Mouse (Mus musculus) retina, embryonic 14.5 days (tissue): ENCODE results near the gene Gal3st1.

ENCODE experiments used
- DNase-seq: peaks from one replicate; pipeline ENCODE4 v3.0.0-alpha.2; 2015; ENCODE audit warnings: low spot score

Gal3st1 gene

GRCm38 (mm10) chr11:4031961-4032360 is 48.5 kb downstream of the Gal3st1 start:
- no peak for DNase-seq

GRCm38 (mm10) chr11:4033471-4033870 is 50.0 kb downstream of the Gal3st1 start:
- DNase-seq = no peak

DNA sequence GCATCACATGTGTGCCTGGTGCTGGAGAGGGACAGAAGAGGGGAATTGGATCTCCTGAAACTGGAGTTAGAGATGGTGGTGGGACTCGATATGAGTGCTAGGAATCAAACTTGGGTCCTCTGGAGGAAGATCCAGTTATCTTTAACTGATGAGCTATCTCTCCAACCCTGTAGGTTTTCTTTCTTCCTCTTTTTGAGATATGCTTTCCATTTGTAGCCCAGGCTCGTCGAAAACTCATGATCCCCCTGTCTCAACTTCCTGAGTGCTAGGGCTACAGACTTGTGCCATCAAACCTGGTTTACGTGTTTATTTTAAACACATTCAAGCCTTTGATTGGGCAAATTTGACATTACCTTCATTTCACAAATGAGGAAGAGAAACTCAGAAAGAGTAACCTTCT is 50.7 kb downstream of the Gal3st1 start:
- no peak for DNase-seq

DNA sequence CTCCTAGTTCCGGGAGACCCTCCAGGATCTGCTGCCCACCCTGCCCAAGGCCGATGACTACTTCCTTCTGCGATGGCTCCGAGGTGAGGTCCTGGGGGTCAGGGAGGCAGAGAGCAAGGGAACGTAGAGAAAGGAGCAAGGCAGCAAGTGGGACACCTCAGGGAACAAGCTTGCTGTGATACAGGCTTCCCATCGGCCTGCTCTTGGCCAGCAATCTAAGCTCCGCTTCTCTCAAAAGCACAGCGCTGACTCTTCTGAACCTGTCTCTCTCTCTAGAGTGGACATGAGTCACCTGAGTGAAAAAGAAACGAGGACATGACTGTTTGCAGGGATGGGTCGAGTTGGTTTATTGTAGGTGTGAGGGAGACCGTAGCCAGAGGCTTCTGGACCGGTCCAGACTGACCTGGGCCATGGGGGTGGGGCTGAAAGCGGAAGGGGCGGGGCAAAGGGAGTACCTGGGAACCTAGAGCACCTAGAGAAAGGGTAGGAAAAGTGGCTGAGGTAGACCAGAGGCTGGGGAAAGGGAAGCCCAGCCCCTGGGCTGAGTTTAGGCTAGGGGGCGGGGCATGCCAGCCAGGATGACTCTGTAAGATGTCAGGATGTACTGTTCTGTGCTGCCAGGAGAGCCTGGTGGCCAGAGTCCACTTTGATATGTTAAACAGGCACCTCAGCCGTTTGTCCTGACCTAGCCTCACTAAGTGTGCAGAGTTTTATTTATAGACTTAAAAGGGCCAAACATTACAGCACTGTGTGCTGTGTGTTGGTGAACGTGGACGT is 51.9 kb downstream of the Gal3st1 start:
- DNase-seq = no peak

DNA sequence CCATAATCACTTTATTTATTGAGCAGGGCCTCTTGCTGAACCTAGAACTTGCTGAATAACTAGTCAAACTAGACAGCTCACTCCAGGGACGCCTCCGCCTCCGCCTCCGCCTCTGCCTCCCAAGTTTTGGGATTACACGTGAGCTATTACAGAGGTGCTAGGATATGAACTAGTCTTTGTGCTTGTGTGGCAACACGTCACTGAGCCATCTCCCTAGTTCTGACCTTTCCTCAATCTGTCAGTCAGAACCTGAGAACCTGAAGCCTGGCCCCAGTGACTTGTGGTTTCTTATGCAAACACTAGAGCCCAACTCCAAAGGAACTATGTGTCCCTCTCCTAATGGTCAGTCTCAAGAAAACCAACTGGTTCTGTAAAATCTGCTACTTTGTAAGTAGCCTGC is 52.5 kb downstream of the Gal3st1 start:
- DNase-seq = no peak

DNA sequence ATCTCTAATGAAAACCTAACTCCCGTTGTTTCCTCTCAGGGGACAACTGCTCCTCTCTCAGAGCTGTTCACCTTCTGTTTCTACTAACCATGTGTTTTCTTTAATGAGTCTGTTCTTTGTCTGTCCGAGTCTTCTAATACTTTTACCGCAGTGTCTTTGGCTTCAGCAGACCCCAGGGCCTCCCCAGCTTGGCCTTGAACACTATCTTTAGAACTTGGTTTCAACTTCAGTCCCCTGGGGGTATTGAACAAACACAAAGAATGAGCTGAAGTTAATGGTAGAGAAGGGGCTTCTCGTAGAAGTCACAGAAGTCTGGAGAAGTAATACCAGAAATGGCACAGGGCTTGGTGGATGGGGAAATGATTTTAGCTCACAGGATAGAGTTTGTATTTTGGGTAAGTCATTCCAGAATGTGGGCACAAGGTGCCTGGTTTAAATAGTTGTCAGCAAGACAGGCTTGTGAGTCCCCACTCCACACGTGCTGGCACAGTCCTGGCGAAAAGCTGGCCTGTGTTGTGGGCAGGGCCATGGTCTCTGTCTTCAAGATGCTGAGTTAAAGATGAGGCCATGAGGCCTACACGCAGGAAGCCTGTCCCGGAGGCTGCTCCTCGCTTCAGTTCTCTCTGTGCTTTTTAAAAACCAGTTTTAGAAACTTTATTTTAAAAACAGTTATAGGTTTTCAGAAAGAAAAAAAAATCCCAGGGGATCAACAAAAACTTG is 53.1 kb downstream of the Gal3st1 start:
- no peak for DNase-seq

DNA sequence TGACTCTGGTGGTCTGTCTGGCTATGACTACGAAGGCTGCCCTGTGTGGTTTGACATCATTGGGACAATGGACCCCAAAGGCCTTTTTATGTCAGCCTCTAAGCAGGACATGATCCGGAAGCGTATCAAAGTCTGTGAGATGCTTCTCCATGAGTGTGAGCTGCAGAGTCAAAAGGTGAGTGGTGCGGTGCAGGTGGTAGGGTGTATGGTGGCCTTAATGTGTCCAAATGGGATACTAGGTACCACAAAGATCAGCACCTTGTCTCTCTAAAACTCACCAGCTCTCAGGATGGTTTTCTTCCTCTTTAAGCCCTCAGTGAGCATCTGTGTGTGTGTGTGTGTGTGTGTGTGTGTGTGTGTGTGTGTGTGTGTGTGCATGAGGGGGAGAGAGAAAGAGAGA is 56.5 kb downstream of the Gal3st1 start:
- no peak for DNase-seq

DNA sequence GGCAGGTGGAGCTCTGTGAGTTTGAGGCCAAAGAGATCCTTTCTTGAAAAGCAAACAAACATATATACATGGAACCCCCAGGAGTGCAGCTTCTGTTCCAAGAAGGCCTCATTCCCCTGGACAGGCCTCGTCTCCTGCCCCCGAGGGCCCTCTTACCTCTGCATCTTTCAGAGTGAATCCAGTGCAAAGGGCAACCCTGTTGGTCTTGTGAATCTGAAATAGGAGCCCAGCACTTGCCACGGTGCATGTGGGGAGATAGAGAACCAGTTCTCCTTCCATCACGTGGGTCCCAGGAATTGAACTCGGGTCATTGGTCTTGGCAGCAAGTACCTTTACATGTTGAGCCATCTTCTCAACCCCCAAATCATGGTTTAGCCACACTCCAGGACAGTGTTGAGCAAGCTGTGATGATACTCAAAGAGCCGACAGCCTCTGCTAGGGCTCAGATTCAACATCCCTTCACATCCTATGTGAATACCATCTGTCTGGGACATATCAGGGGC is 57.7 kb downstream of the Gal3st1 start:
- no peak for DNase-seq

GRCm38 (mm10) chr11:4043081-4043480 is 59.6 kb downstream of the Gal3st1 start:
- DNase-seq = no peak

GRCm38 (mm10) chr11:4046526-4046925 is 63.1 kb downstream of the Gal3st1 start:
- no peak for DNase-seq

- DNase-seq = no peak
Measured at GRCm38 (mm10) chr11:4047766-4048165, 64.3 kb downstream of the Gal3st1 start.

DNA sequence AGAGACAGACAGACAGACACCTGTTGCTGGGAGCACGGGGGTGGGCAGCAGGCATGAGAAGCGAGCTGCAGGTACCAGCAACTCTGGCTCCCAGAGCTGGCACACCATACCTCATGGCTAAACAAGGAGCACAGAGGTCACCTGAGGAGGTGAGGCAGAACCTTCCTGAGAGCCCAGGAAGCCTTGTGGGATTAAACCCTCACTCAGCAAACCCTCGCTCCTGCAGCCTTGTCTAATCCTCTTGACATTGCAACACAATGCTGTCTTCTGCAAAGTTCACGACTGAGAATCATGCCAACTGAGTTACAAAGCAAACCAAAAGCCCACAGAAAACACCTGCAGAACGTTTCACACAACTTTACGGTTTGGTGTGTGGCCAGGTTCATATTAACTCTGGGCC is 65.0 kb downstream of the Gal3st1 start:
- DNase-seq = no peak
